ENCODE assay signal across 16 mouse cellular contexts in the genomic region with DNA sequence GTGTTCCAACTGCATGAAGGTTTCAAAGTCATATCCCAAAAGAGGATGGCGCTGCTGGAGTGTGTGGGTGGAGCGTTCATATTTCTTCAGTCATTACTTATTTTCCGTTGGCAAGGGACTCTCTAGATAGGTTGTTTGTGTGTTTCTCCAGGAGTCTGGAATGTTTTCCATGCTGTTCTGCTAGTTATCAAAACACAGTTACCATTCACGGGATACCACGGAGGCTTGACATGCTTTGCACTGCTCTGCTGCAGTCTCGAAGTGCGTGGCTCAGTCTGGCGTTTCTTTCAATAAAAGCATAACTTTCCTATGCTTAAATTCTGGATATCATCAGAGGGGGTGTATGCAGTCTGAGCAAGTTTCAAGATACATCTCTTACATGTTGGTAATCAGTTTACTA.
"Had no signal": no experiment of that assay in that cellular context is flagged by ENCODE, and none has a peak within 500 bp of the region (broad histone marks: within the 10 kb centered on the region; RNA-seq: fewer than 3 reads in every experiment).

No protein-coding gene starts in this region.

- H3K27me3 ChIP-seq: limb, embryonic 12.5 days; liver, embryonic 15.5 days; lung, embryonic 15.5 days; megakaryocyte, embryonic 14.5 days; midbrain, embryonic 15.5 days; neural tube, embryonic 12.5 days had no signal

- DNase-seq: kidney, adult 8-10 months; kidney, postnatal 25 days; layer of hippocampus, postnatal 36 days; right cerebral cortex, postnatal 4 days; spleen, adult 18-20 months; thymus, adult 18-20 months; thymus, postnatal 14 days had no signal

- H3K4me1 ChIP-seq: liver, embryonic 15.5 days; midbrain, embryonic 15.5 days had no signal

- H3K9ac ChIP-seq: limb, embryonic 12.5 days; liver, embryonic 15.5 days; lung, embryonic 15.5 days; midbrain, embryonic 15.5 days; neural tube, embryonic 12.5 days had no signal

- ATAC-seq: midbrain, embryonic 15.5 days had no signal

- H3K36me3 ChIP-seq: liver, embryonic 15.5 days; lung, embryonic 15.5 days; midbrain, embryonic 15.5 days; neural tube, embryonic 12.5 days had no signal

- H3K9me3 ChIP-seq: limb, embryonic 12.5 days; liver, embryonic 15.5 days; lung, embryonic 15.5 days; megakaryocyte, embryonic 14.5 days; midbrain, embryonic 15.5 days; neural tube, embryonic 12.5 days had no signal

- H3K4me2 ChIP-seq: limb, embryonic 12.5 days; liver, embryonic 11.5 days; liver, embryonic 15.5 days; lung, embryonic 15.5 days; midbrain, embryonic 11.5 days; midbrain, embryonic 15.5 days; neural tube, embryonic 12.5 days had no signal

- H3K4me3 ChIP-seq: limb, embryonic 12.5 days; liver, embryonic 15.5 days; lung, embryonic 15.5 days; megakaryocyte, embryonic 14.5 days; midbrain, embryonic 15.5 days; neural tube, embryonic 12.5 days had no signal

- H3K27ac ChIP-seq: limb, embryonic 12.5 days; liver, embryonic 15.5 days; lung, embryonic 15.5 days; macrophage; midbrain, embryonic 15.5 days; neural tube, embryonic 12.5 days had no signal
